Mouse (Mus musculus): ENCODE data around the gene Cdh4. TPM values are rescaled to one million over a fixed set of nuclear protein-coding genes. Genes with fewer than 3 reads are reported as not detected.

The Cdh4 gene
- total RNA-seq, 1 experiment, result 1.9 TPM

DNA sequence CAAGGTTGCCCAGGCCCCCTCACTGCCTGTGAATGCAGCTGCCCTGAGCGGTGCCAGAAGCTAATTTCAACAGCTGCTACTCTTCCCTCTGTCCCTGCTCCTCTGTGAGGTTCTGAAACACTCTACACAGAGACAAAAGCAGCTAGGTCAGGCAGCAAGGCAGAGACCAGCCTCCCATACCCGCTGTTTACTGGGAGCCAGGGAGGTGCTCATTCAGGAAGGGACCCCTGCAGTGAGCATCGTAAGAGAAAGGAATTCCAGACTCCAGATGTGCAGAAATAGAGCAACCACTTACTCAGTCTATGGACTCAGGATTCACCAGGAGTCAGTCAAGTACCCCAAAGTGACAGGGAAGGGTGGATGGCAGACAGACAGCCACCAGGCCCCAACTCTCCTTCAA, 278.1 kb downstream of the Cdh4 start:
- in situ Hi-C loops (cut with MboI; ENCODE audit: low sequenced_read_pairs in 2 of 2, unreplicated experiment in 2 of 2), result no loop called here
- no peaks in the 10 kb centered on the region for H3K9me3 ChIP-seq (ENCODE audit: control insufficient read depth, insufficient read depth, low read depth, low read length)

DNA sequence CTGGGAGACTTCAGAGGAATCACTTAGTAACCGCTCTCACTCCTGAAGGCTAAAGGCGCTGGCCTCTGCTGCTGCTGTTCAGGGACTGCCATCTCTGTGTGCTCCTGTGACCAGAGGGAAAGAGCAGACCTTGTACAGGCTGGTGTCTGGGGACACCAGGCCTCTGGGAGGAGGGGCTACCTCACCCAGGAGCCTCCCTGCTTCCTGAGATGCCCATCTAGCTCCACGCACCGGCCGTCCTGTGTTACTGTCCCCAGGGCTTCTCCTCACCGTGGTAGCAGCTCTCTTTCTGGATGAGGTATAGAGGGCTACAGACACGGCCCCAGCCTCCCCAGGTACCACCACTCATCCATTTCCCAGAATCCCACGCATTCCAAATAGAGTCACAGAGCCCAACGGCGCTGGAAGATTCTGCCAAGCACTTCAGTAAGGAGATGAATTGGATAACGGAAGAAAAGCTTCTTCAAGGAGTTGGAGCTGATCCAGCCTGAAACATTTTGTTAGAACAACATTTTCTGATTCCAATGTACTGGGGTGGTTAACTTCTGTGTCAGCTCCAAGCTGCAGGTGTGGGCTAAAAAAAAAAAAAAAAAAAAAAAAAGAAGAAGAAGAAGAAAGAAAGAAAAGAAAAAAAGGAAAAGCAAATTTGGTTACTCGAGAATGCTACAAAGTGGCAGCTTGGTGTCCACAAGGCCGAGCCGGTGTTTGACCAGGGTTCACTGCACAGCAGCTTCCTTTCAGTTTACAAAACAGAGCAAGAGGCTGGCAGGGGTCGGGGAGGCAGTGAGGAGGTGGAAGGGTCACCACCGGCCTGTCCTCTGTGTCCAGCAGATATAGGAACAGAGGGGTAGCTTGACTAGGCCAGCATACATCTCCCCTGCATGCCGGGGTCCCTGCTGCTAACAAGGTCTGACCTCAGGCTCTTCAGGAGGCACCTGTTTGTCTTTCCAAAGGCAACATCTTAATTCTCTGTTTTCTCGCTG, 279.6 kb downstream of the Cdh4 start:
- H3K9me3 ChIP-seq (ENCODE audit: control insufficient read depth, insufficient read depth, low read depth, low read length), result no peaks in the 10 kb centered on the region
- H3K4me3 ChIP-seq (ENCODE audit: insufficient read depth in 1 of 2, low read depth in 1 of 2, low read length in 2 of 2, poor library complexity in 1 of 2, severe bottlenecking in 1 of 2), result no peak overlapping the region
- in situ Hi-C loops (cut with MboI; ENCODE audit: low sequenced_read_pairs in 2 of 2, unreplicated experiment in 2 of 2), result no loop called here
- no peak overlapping the region for H3K9ac ChIP-seq (ENCODE audit: insufficient read depth, low read depth, low read length, poor library complexity, severe bottlenecking)
- no peak overlapping the region for H3K27ac ChIP-seq (ENCODE audit: insufficient read depth, low read depth, low read length, poor library complexity, severe bottlenecking)
- no peak for DNase-seq (ENCODE audit: low read depth, low spot score)
- TF ChIP-seq MAFK (IDR thresholded peaks at IDR 0.05; ENCODE audit: insufficient read depth, low read depth, low read length), result no peak
- no peak for TF ChIP-seq ZC3H11A (IDR thresholded peaks at IDR 0.05; ENCODE audit: borderline replicate concordance, low read depth, low read length)
- TF ChIP-seq CHD2 (IDR thresholded peaks at IDR 0.05; ENCODE audit: low read depth, low read length), result no peak
- peaks cover 2 to 3% of the 10 kb centered on the region in 2 experiments; a peak in 2 of 4 replicates for H3K4me1 ChIP-seq (ENCODE audit: control insufficient read depth in 2 of 2, insufficient read depth in 2 of 2, low read length in 2 of 2, poor library complexity in 1 of 2)
- no peaks in the 10 kb centered on the region for H3K36me3 ChIP-seq (ENCODE audit: control insufficient read depth, insufficient read depth, low read length, poor library complexity, severe bottlenecking)

More for the DNA sequence above, 278.1 kb downstream of the Cdh4 start:
- Histone ChIP-seq H3K9ac (ENCODE audit: insufficient read depth, low read depth, low read length, poor library complexity, severe bottlenecking) (no peak overlapping the region), H3K4me3 (ENCODE audit: insufficient read depth in 1 of 2, low read depth in 1 of 2, low read length in 2 of 2, poor library complexity in 1 of 2, severe bottlenecking in 1 of 2) (no peak overlapping the region), H3K36me3 (ENCODE audit: control insufficient read depth, insufficient read depth, low read length, poor library complexity, severe bottlenecking) (no peaks in the 10 kb centered on the region), H3K27ac (ENCODE audit: insufficient read depth, low read depth, low read length, poor library complexity, severe bottlenecking) (no peak overlapping the region), H3K4me1 (ENCODE audit: control insufficient read depth in 2 of 2, insufficient read depth in 2 of 2, low read length in 2 of 2, poor library complexity in 1 of 2) (peaks cover 2 to 3% of the 10 kb centered on the region in 2 experiments; a peak in 2 of 4 replicates)
- no peak for TF ChIP-seq MAFK (IDR thresholded peaks at IDR 0.05; ENCODE audit: insufficient read depth, low read depth, low read length)
- no peak for TF ChIP-seq ZNF384 (IDR thresholded peaks at IDR 0.05; ENCODE audit: low read depth, low read length)
- no peak for TF ChIP-seq CHD2 (IDR thresholded peaks at IDR 0.05; ENCODE audit: low read depth, low read length)
- no peak for TF ChIP-seq ZC3H11A (IDR thresholded peaks at IDR 0.05; ENCODE audit: borderline replicate concordance, low read depth, low read length)
- TF ChIP-seq HCFC1 (IDR thresholded peaks at IDR 0.05; ENCODE audit: borderline replicate concordance, insufficient read depth, low read length), result no peak
- DNase-seq (ENCODE audit: low read depth, low spot score), result peak; percentile 20

- in situ Hi-C loops (cut with MboI; ENCODE audit: low sequenced_read_pairs in 2 of 2, unreplicated experiment in 2 of 2), result no loop called here
- Histone ChIP-seq H3K36me3 (ENCODE audit: control insufficient read depth, insufficient read depth, low read length, poor library complexity, severe bottlenecking) (no peaks in the 10 kb centered on the region), H3K27ac (ENCODE audit: insufficient read depth, low read depth, low read length, poor library complexity, severe bottlenecking) (no peak overlapping the region), H3K4me1 (ENCODE audit: control insufficient read depth in 2 of 2, insufficient read depth in 2 of 2, low read length in 2 of 2, poor library complexity in 1 of 2) (peaks cover 2 to 3% of the 10 kb centered on the region in 2 experiments; a peak in 2 of 4 replicates), H3K4me3 (ENCODE audit: insufficient read depth in 1 of 2, low read depth in 1 of 2, low read length in 2 of 2, poor library complexity in 1 of 2, severe bottlenecking in 1 of 2) (no peak overlapping the region), H3K9me3 (ENCODE audit: control insufficient read depth, insufficient read depth, low read depth, low read length) (no peaks in the 10 kb centered on the region), H3K9ac (ENCODE audit: insufficient read depth, low read depth, low read length, poor library complexity, severe bottlenecking) (no peak overlapping the region)
- TF ChIP-seq ZC3H11A (IDR thresholded peaks at IDR 0.05; ENCODE audit: borderline replicate concordance, low read depth, low read length) (peak; percentile 50), ZNF384 (IDR thresholded peaks at IDR 0.05; ENCODE audit: low read depth, low read length) (no peak)
- no peak for DNase-seq (ENCODE audit: low read depth, low spot score)
These were observed 280.6 kb downstream of the Cdh4 start for GRCm38 (mm10) chr2:179722776-179723386.

DNA sequence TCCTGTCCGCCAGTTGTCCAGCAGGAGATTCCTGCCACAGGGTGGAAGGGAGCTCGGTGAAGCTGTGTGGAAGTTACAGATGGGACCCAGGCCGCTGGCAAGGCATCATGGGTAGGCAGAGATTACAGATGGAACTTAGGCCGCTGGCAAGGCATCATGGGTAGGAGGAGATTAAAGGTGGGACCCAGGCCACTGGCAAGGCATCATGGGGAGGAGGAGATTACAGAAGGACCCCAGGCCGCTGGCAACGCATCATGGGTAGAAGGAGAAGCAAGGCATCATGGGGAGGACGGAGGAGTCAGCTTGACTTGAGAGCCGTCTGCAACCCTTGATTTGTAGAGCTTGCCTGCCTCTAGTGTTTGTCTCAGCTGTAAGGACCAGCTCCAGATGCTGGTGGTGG, 281.2 kb downstream of the Cdh4 start:
- no peak for DNase-seq (ENCODE audit: low read depth, low spot score)
- no peak overlapping the region for H3K4me3 ChIP-seq (ENCODE audit: insufficient read depth in 1 of 2, low read depth in 1 of 2, low read length in 2 of 2, poor library complexity in 1 of 2, severe bottlenecking in 1 of 2)
- H3K36me3 ChIP-seq (ENCODE audit: control insufficient read depth, insufficient read depth, low read length, poor library complexity, severe bottlenecking), result no peaks in the 10 kb centered on the region
- H3K4me1 ChIP-seq (ENCODE audit: control insufficient read depth in 2 of 2, insufficient read depth in 2 of 2, low read length in 2 of 2, poor library complexity in 1 of 2), result peaks cover 2 to 3% of the 10 kb centered on the region in 2 experiments; a peak in 2 of 4 replicates
- TF ChIP-seq CHD2 (IDR thresholded peaks at IDR 0.05; ENCODE audit: low read depth, low read length) (no peak), HCFC1 (IDR thresholded peaks at IDR 0.05; ENCODE audit: borderline replicate concordance, insufficient read depth, low read length) (no peak), ZNF384 (IDR thresholded peaks at IDR 0.05; ENCODE audit: low read depth, low read length) (no peak), MAFK (IDR thresholded peaks at IDR 0.05; ENCODE audit: insufficient read depth, low read depth, low read length) (no peak), ZC3H11A (IDR thresholded peaks at IDR 0.05; ENCODE audit: borderline replicate concordance, low read depth, low read length) (no peak)
- in situ Hi-C loops (cut with MboI; ENCODE audit: low sequenced_read_pairs in 2 of 2, unreplicated experiment in 2 of 2), result no loop called here
- no peak overlapping the region for H3K27ac ChIP-seq (ENCODE audit: insufficient read depth, low read depth, low read length, poor library complexity, severe bottlenecking)
- H3K9me3 ChIP-seq (ENCODE audit: control insufficient read depth, insufficient read depth, low read depth, low read length), result no peaks in the 10 kb centered on the region
- H3K9ac ChIP-seq (ENCODE audit: insufficient read depth, low read depth, low read length, poor library complexity, severe bottlenecking), result no peak overlapping the region
